Mouse (Mus musculus) kidney, postnatal 25 days (tissue): ENCODE measurements around the gene Pum2.
A peak's percentile ranks its signal among the peaks of the same experiment; 100 is the strongest.
"Not testable (repeated sequence)": the region's sequence is repeated elsewhere in the genome, so short reads cannot be mapped to it uniquely, and the experiment has no call there.

ENCODE experiments used
- DNase-seq, 2 experiments: peaks; one replicate each; pipeline ENCODE4 v3.0.0; 2021; ENCODE audit warnings: mixed read lengths in 2 of 2

Pum2 gene

DNA sequence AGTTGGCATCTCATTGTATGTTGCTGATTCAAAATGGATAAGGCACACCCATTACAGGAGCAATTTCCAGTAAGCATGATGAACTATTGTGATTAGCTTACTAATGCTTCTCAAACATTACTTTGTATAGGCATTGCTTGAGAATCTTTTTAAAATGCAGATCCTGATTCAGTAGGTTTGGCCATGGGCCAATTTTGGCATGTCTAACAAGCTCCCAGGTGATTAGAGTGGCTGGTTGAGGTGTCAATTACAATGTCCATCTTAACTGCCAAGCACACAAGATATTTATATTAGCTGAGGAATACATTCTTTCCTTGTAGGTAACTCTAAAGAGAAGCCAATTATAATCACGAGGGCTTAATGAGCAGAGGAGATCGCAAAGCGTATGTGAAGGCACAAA is 4.1 kb upstream of the Pum2 start:
- no peak for DNase-seq

DNA sequence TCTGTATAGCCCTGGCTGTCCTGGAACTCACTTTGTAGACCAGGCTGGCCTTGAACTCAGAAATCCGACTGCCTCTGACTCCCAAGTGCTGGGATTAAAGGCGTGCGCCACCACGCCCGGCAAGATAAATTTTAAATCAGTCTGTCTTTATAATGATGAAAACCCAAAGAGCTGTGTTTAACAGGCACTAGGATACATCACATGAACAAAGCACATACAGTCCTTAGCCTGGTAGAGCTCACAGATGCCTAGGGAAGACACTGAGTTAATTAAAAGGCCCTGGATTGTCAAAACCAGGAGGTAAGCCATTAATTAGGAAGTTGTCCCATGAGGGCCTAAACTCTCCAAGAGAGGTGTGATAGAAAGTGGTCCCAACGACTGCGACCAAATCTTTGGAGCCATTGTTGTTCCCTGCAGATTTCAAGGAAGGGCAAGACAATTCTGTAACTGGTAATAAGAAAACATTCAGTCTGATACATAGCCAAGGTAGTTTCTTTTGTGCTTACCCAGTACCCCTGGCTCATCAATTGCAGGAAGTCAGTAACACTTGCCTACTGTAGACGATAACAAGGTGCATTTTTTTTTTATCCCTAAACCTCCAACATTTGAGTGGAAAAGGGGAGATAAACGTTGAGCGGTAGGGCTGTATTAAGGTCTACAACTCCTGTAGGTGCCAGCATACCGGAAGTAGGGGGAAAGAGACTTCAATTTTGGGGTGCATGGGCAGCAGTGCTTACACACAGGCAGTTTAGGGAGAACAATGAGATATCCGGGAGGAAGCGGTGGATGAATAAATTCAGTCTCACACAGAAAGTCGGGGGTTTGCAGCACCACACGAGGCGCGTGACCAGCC is 587 bp upstream of the Pum2 start:
- DNase-seq: no peak

DNA sequence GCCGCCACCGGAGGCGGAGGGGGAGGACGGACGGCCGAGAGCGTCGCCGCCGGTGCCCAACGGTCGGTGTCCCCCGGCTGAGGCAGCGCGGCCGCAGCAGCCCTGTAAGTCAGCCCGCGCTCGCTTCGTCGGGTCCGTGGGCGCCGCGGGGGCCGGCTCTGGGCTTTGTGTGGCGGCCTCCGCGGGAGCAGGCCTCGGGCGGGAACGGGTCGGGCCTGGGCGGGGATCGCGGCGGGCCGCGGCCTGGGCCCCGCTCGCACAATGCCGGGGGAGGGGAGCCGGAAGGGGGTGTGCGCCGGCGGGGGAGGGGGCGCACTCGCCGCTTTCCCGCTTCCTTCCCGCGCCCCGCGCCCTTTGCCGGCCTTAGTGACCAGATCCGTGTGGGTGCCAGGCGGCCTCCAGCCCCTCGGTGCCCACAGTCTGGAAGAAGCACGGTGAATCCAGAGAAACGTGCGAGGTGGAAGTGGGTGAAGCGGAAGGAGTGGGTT is 487 bp downstream of the Pum2 start:
- peak; percentile 53 to 77 for DNase-seq

DNA sequence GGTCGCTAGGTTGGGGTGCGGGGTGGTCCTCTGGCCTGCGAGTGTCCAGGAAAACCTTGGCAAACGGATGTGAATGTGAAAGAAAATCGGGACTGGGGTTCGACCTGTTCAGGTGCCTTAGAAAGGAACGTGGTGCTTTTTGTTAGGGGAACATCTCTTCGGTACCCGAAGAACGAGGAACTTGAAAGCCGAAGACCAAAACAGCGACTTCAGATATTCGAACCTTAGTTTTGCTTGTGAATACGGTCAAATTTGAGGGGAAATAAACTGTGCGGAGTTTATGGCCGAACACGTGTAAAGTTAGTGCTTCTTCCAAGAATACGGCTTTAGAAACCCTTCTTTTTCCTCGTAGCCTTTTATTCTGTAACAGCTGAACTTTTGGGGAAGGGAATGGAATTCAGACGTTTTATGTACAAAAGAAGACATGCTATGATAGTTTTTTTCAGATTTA is 982 bp downstream of the Pum2 start:
- DNase-seq: no peak

DNA sequence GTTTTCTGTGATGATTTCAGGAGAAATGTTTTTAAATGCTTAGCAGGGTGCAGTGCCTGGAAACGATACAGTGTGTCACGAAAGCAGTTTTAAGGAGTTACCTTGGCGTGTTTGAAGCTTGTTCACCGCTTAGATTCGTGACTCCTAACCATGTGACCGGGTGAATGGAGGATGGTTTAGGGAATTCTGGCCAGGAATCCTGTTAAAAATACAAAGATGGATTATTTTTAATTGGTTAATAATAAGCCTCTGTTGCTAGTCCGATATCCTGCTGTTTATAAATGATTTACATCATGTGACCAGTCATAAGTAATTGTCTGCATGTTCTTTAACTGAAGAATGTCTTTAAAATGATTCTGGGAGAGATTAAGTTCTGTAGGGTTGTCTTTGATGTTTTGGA is 1.4 kb downstream of the Pum2 start:
- peak in 1 of 2 experiments; percentile 20 for DNase-seq

DNA sequence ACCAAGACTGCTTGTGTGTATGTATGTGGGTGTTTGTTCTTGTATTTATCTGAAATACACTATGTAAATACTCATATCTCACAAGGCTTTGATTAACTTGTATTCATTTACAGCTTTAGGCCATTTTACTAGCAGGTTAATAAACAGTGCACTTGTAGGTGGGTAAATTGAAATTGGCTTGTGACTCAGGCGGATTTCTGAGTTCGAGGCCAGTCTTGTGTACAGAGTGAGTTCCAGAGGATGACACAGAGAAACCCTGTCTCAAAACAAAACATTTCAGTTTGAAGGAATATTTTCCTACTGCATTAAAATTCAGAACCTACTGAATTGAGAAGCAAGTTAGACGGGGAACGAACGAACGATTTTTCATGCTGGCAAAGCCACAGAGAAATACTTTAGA is 2.4 kb downstream of the Pum2 start:
- DNase-seq: no peak

DNA sequence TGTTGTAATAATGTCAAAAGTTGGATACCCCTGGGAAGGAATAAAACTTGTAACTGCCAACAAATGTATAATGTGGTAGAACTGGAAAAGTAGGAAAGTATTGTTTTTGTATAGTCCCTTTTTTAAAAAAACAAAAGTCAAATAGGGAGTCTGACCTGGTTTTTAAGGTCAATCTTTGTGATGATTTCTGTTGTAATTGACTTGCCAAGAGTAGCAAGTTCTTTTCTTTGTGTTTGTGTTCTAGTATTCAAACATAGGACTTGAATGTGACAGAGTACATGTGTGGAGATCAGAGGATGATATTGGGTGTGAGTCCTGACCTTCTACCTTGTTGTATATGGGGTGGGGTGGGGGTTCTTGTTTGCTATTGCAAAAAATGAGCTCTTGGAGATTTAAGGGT is 4.0 kb downstream of the Pum2 start:
- DNase-seq: no peak

DNA sequence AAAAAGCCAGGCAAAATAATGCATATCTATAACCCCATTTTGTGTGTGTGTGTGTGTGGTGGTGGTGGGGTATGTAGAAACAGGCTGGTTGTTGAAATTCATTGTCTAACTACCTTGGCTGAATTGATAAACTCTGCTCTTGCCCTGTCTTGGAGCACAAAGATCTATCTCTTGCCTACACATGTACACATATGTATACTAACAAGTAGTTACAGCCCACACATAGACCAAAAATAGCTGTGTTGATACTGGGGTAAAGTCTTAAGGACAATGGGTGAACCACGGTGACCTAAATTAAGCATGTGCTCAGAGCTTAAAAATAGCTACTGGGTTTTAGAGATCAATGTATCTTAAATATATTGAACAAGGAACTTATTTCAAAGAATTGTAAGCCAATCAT is 10.3 kb downstream of the Pum2 start:
- DNase-seq: no peak

DNA sequence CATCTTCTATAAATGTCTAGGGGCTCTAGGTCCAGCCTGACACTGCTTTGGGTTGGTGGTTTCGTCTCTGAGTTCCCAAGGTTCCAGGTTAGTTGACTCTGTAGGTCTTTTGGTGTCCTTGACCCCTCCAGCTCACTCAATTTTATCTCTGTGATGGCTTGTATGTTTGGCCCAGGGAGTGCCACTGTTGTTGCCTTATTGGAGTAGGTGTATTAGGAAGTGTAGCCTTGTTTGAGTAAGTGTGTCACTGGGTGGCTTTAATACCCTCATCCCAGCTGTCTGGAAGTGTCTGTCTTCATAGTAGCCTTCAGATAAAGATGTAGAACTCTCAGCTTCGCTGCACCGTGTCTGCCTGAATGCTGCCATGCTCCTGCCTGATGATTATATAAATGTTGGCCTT is 11.1 kb downstream of the Pum2 start:
- no peak for DNase-seq

DNA sequence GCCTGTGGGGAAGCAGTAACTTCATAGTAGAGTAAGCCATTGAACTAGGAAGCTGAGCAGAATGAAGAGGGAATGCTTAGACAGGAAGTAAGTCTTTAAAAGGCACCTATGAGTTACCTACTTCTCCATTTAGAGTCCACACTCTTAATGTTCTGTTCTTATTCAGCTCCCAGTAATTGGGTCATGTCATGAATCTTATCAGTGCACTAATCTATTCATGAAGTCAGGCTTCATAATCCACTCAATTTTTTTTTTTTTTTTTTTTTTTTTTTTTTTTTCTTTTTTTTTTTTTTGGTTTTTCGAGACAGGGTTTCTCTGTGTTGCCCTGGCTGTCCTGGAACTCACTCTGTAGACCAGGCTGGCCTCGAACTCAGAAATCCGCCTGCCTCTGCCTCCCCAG is 15.9 kb downstream of the Pum2 start:
- DNase-seq: not testable (repeated sequence)

DNA sequence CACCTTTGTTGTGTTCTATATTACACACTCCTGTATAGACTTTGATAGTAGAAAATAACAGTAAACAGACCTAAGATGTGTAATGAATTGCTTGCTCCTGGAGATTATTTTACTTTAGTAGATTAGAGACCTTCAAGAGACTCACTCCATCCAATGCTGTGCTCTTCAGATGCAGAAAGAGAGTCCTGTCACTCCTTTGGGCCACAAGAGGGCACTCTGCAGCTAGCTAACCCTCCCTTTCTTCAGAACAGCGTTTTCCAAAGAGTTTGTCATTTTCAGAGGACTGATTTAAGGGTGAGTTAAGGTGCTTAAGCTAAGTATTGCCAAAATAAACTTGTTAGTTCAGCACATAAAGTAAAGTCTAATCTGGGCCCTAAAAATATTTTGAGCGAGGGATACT is 25.0 kb downstream of the Pum2 start:
- DNase-seq: peak; percentile 50 to 75

DNA sequence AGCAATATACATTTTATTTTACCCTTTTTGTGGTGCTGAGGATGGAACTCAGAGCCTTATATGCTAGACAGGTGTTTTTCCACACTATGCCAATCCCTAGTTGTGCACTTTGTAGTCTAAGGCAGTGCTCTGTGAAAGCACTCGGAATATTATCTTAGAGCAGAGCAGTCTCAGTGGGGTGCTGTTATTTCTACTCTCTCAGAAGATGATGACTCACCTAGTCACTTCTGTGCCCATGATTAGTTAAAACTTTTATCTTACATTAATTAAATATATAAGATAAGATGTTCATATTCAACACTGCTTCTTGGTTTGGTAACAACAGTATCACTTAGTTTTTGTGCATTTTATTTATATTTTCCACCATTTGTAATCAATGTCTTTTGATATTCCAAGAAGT is 30.1 kb downstream of the Pum2 start:
- no peak for DNase-seq

DNA sequence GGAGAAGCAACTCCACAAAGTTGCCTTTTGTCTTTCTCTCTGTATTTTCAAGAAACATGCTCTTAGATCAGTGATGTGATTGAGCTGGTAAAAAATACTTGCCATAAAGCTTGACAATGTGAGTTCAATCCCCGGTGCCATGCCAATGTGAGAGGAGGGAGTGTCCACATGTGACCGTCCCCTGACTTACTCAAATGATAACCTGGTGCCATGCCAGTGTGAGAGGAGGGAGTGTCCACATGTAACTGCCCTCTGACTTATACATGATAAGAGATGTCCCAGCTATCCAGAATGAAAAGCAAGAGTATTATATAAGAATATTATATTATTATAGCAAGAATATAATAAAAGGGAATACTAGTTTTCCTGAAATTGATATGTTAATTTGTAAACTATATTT is 34.9 kb downstream of the Pum2 start:
- no peak for DNase-seq

DNA sequence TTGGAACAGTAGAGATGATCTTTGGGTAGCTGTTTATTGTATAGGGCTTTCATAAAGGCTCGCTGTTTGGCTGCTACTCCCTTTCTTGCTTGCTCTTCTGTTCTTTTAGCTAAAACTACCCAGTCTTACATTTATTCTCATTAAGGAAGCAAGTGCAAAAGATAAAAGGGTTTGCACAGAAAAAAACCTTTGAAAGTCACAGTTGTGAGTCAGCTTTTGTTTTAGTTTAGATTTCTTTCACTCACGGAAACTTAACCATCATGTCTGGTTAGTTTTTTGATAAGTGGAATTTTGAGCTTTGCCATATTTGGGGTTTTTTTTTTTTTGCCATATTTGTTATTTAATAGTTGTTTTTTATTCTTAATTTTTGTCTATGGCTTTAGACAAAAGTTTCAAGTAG is 38.7 kb downstream of the Pum2 start:
- no peak for DNase-seq

DNA sequence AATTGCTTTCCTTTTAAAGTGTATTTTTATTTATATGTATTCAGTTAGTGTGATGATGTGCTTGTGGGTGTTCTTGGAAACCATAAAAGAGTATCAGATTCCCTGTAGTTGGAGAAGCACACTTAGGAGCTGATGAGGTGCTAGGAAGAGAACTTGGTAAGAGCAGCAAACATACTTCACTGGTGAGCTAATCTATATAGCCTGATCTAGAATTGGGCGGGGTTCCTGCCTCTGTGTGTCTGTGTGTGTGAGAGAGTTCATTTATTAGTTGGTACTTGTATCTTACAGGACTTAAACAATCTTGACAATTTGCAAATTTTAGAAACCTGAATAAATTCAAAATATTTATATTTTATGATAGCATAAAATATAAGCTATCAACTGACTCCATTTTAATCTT is 42.2 kb downstream of the Pum2 start:
- no peak for DNase-seq

DNA sequence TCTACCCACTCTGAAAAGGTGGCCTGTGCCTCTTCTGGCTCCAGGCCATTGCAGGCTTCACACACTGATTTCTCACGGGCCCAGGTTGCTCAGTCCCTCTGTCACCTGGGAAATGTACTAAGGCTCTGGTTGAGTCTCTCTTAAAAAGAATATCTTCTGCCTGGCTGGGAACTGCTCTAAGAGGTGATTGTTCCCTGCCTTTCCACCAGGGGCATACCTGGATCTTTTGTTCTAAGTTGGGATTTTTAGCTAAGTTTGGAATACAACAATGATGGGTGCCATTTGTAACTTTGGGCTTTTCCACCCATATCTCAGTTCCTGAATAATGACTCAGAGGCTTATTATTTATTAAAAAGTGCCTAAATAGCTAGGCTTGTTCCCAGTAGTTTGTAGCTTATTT is 53.0 kb downstream of the Pum2 start:
- no peak for DNase-seq

DNA sequence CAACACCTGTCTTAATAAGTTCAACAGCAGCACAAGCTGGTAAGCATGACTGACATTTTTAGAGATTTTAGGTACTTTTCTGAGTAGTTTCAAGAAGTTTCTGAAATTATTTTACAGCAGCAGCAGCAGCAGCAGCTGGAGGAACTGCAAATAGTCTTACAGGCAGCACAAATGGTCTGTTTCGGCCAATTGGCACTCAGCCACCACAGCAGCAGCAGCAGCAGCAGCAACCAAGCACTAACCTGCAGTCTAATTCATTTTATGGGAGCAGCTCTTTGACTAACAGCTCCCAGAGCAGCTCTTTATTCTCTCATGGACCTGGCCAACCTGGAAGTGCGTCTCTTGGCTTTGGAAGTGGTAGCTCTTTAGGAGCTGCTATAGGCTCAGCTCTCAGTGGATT is 54.8 kb downstream of the Pum2 start:
- peak; percentile 32 to 40 for DNase-seq

DNA sequence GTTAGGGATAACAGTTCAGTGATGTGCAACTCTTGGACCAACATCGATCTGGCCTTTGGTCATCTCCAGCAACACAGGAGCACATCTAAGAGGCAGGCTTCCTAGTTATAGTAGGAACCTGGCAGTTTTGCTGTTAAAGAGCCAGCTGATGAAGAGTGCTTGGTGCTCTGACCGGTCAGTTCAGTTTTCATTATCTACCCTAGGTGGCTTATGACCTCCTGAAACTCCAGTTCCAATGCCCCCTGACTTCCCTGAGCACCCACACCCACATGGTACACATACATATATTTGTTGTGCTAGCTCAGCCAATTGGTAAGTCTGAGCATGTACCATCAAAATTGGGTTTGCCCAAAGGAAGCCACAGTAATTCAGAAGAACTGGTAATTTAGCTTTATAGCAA is 79.7 kb downstream of the Pum2 start:
- no peak for DNase-seq

DNA sequence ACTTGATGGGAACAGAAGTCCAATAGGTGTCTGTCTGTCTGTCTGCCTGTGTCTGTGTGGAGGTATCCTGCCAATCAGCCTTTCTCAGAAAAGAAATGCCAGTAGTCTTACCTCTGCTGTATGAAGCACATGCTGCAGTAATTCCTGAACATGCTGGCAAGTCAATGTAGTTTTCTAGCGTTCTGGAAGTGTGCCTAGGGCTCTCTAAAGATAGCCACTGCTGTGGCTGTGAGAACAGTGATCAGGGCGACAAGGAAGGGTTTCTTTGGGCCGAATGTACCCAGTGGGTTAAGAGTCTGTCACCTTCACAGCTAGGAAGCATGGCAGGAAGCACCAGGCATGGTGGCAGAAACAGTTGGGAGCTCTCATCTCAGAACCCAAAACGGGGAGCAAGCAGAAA is 80.2 kb downstream of the Pum2 start:
- no peak for DNase-seq

DNA sequence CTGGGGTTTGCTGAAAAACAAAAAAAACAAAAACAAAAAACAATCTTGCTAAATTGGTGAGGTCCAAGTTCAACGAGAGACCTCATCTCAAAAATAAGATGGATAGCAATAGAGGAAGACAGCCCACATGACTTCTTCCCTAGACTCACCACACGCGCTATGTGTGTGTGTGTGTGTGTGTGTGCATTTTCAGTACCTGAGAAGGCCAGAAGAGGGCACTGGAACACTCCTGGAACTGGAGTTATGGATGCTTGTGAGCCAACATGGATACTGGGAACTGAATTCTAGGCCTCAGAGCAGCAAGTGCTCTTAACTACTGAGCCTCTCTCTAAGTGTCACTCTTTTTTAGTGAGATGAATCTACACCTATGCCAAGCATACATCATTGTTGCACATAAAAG is 84.1 kb downstream of the Pum2 start:
- no peak for DNase-seq

DNA sequence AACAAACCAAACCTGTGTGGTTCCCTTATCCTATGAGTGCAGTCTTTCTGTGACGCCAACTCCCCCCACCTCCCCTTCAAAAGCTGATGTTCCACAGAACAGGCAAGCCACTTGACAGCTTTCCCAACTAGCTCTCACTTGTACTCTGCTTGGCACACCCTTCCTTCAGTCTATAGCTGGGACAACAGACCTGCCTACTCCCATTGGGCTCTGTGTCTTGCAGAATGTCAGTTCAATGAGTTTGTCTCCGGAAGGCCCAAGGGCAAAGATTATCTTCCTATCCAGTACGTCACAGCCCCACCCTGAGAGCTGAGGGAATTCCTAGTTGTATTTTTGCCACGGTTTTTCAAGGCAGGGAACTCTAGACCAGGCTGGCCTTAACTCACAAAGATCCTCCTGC is 85.2 kb downstream of the Pum2 start:
- DNase-seq: no peak

DNA sequence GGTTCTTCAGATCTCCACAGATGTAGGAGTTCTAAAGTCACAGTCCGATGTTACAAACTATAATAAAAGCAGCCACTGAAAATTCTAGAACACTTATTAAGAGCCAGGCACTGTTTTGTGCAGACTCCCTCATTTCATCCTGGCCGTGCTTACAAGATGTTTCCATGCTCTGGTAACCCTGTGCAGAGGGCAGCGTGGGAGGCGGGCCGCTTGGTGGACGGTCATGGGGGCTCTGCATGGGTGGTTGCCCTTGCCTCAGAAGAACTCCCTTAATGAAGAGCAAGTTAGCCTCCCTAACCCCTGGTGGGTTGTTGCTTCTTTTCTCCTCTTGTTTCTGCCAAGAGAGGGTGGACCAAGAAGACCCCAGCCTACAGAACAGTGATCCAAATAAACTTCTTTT is 85.8 kb downstream of the Pum2 start:
- no peak for DNase-seq

DNA sequence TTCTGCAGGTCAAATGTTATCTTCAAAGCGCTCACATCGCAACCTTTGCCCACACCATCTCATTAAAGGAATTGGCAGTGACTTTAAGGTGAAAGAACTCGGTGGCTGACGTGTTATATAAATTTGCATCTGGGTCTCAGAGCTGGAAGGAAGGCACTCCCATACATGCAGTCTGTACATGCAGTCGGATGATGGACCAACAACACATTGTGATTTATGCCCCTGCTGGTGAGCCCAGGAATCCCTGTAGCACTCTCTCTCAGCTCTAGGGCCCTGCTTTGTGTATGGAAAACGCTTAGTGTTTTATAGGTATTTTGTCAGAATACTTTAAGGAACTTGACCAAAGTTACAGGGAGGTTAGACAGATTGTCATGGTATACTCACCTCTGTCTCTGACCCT is 86.6 kb downstream of the Pum2 start:
- DNase-seq: no peak

DNA sequence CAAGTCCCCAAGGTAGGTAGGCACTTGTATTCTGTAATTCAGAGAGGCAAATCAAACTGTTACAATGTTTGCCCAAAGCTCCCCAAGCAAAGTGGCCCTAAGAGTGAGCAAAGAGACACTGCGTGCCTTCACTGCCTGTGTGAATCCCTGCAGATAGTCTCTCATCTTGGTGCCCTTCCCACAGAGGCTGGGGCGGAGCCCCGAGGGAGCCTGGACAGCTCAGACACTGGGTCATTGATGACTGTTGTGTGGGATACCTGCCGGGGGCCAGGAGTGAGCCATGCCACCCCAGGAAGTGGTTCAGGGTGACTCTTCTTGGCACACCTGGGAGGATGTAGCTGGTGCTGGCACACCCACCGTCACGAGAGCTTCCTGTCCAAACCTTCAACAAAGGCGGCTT is 87.1 kb downstream of the Pum2 start:
- no peak for DNase-seq

DNA sequence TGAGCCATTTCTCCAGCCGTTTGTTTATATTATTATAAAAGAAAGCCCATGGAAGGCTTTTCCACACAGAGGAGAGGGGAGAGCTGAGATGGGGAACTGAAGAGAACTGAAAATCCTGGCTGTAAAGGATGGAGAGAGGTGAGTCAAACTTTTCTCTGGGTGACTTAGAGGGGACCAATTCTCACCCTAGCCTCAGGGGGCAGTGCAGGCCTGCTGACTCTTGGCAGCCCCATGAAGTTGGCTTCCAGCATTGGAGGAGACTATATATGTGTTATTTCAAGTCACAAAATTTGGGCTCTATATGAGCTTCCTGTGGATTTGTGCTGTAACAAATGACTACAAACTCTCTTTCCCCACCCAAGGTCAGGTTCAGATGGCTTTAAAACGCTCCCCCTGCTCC is 88.7 kb downstream of the Pum2 start:
- peak in 1 of 2 experiments; percentile 25 for DNase-seq
